9 mouse cellular contexts compared by ENCODE assay signal in genomic region chr7:30363344-30363738, GRCm38 (mm10). TPM values are rescaled to one million over a fixed set of nuclear protein-coding genes. Genes with fewer than 3 reads are reported as not detected.
DNase-seq lines count a peak whose midpoint lies in the region; ATAC-seq lines count a peak whose summit lies in the region.
"Had no signal": no experiment of that assay in that cellular context is flagged by ENCODE, and none has a peak within 500 bp of the region (broad histone marks: within the 10 kb centered on the region; RNA-seq: fewer than 3 reads in every experiment).

No protein-coding gene starts in this region.

- 53% methylated on average over 6 of the region's 6 CpGs for WGBS in lung, embryonic 16.5 days
- 53% methylated on average over 6 of the region's 6 CpGs for WGBS in liver, embryonic 12.5 days (ENCODE audit: insufficient replicate concordance)

- peak overlapping the region; percentile 29 for H3K9ac ChIP-seq in lung, embryonic 16.5 days (ENCODE audit: low read length)
- H3K9ac ChIP-seq in liver, embryonic 12.5 days: no peak overlapping the region

- no peak for ATAC-seq in lung, embryonic 16.5 days (ENCODE audit: low read depth)
- ATAC-seq in liver, embryonic 12.5 days: no peak

- peaks cover 9% of the 10 kb centered on the region; the same call in 1 of the 2 replicates for H3K4me1 ChIP-seq in lung, embryonic 16.5 days (replicated peaks; ENCODE audit: control insufficient read depth, insufficient read depth, low read length)
- 0 out of 2 replicates have a peak, but pooled peaks cover 9% of the 10 kb centered on the region for H3K4me1 ChIP-seq in liver, embryonic 12.5 days

- H3K36me3 ChIP-seq in lung, embryonic 16.5 days (ENCODE audit: control insufficient read depth, insufficient read depth, low read length): peaks cover 6% of the 10 kb centered on the region
- H3K36me3 ChIP-seq in liver, embryonic 12.5 days: no peaks in the 10 kb centered on the region; the same call in 1 of the 2 replicates

- no peaks in the 10 kb centered on the region for H3K9me3 ChIP-seq in lung, embryonic 16.5 days (ENCODE audit: control insufficient read depth, low read length)
- no peaks in the 10 kb centered on the region for H3K9me3 ChIP-seq in liver, embryonic 12.5 days (replicated peaks)

- H3K4me3 ChIP-seq in lung, embryonic 16.5 days (ENCODE audit: low read length): peak overlapping the region; percentile 59
- H3K4me3 ChIP-seq in liver, embryonic 12.5 days: peak overlapping the region; percentile 55

- peak; percentile 25 for DNase-seq in cerebellum, adult 11-12 months
- no peak for DNase-seq in cerebellum, adult 8-10 months
- no peak for DNase-seq in lung, postnatal 4 days
- DNase-seq in adrenal gland, postnatal 14 days: no peak
- DNase-seq in layer of hippocampus, postnatal 36 days: no peak
- DNase-seq in embryo, embryonic 9.5 days (ENCODE audit: extremely low spot score): no peak
- DNase-seq: adrenal gland, adult 8-10 months had no signal

- peak overlapping the region; percentile 71 for H3K4me2 ChIP-seq in lung, embryonic 16.5 days (ENCODE audit: low read depth, low read length)
- peak overlapping the region; percentile 63 for H3K4me2 ChIP-seq in liver, embryonic 12.5 days

- no peaks in the 10 kb centered on the region for H3K27me3 ChIP-seq in lung, embryonic 16.5 days (ENCODE audit: control insufficient read depth, insufficient read depth, low read depth, low read length)
- H3K27me3 ChIP-seq in liver, embryonic 12.5 days (replicated peaks): peaks cover 74% of the 10 kb centered on the region

- H3K27ac ChIP-seq in lung, embryonic 16.5 days (ENCODE audit: low read length): no peak overlapping the region
- no peak overlapping the region for H3K27ac ChIP-seq in liver, embryonic 12.5 days

RNA-seq across cellular contexts. Expression of gene Lrfn3, which starts 0.8 kb away (rescaled TPM):
- polyA plus RNA-seq in lung, embryonic 16.5 days (2015; fragmentation: Nextera tagmentation; extraction: Ambion mirVana): 3.5 and 3.9 TPM in 2 replicates
- polyA plus RNA-seq in liver, embryonic 12.5 days (2016; fragmentation: Nextera tagmentation; extraction: Ambion mirVana): 1.9 and 2.1 TPM in 2 replicates
- total RNA-seq in adrenal gland, postnatal 14 days (2021): 15.6 and 16.2 TPM in 2 replicates
- 10 to 100 TPM; 29.3 to 30.7 TPM for total RNA-seq in layer of hippocampus, postnatal 36 days (2021)

RNA-seq across cellular contexts. Expression of gene Sdhaf1, which starts 39.6 kb away (rescaled TPM):
- 14.5 and 15.8 TPM in 2 replicates for polyA plus RNA-seq in lung, embryonic 16.5 days (2015; fragmentation: Nextera tagmentation; extraction: Ambion mirVana)
- polyA plus RNA-seq in liver, embryonic 12.5 days (2016; fragmentation: Nextera tagmentation; extraction: Ambion mirVana): 8.1 and 8.2 TPM in 2 replicates
- total RNA-seq in adrenal gland, postnatal 14 days (2021): 15.0 and 19.6 TPM in 2 replicates
- 1 to 10 TPM; 6.6 to 7.4 TPM for total RNA-seq in layer of hippocampus, postnatal 36 days (2021)

RNA-seq across cellular contexts. Expression of gene E130208F15Rik, which starts 41.8 kb away (rescaled TPM):
- polyA plus RNA-seq in lung, embryonic 16.5 days (2015; fragmentation: Nextera tagmentation; extraction: Ambion mirVana): 0.38 TPM in 1 of 2 replicates, not detected in the other
- polyA plus RNA-seq in liver, embryonic 12.5 days (2016; fragmentation: Nextera tagmentation; extraction: Ambion mirVana): 2.3 and 2.9 TPM in 2 replicates
- total RNA-seq in adrenal gland, postnatal 14 days (2021): 2.2 and 3.6 TPM in 2 replicates
- total RNA-seq in layer of hippocampus, postnatal 36 days (2021): under 1 TPM; 0.28 to 0.40 TPM

RNA-seq across cellular contexts. Expression of gene Syne4, which starts 48.7 kb away (rescaled TPM):
- polyA plus RNA-seq in lung, embryonic 16.5 days (2015; fragmentation: Nextera tagmentation; extraction: Ambion mirVana): 32.5 and 33.6 TPM in 2 replicates
- 11.7 and 12.1 TPM in 2 replicates for polyA plus RNA-seq in liver, embryonic 12.5 days (2016; fragmentation: Nextera tagmentation; extraction: Ambion mirVana)
- 23.5 and 30.2 TPM in 2 replicates for total RNA-seq in adrenal gland, postnatal 14 days (2021)
- total RNA-seq in layer of hippocampus, postnatal 36 days (2021): 10 to 100 TPM; 10.5 to 12.7 TPM

RNA-seq across cellular contexts. Expression of gene Tyrobp, which starts 50.2 kb away (rescaled TPM):
- 53.5 and 63.9 TPM in 2 replicates for polyA plus RNA-seq in lung, embryonic 16.5 days (2015; fragmentation: Nextera tagmentation; extraction: Ambion mirVana)
- polyA plus RNA-seq in liver, embryonic 12.5 days (2016; fragmentation: Nextera tagmentation; extraction: Ambion mirVana): 51.1 and 52.7 TPM in 2 replicates
- total RNA-seq in adrenal gland, postnatal 14 days (2021): 19.9 and 30.9 TPM in 2 replicates
- 10 to 100 TPM; 27.4 to 30.2 TPM for total RNA-seq in layer of hippocampus, postnatal 36 days (2021)
